Comparison of ENCODE assay signal across 10 mouse cellular contexts in the genomic region with DNA sequence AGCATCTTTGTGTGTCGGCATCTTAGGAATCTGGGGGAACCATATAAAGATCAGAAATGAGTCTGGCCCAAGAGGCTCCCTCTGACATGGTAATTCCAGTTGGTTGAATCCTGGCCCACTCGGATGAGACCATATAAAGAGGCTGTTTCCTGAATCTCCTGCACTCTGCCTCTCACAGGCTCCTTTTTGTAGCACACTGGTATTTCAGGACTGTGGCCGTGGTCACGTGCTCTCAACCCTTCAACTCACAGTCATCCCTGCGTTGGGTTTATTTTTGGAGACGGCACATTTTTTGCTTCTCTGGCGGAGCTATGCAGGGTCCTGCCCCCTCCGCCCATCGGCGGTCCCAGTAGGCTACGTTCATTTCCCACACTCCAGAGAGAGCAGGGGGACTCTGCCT. TPM values are rescaled to one million over a fixed set of nuclear protein-coding genes. Genes with fewer than 3 reads are reported as not detected.
DNase-seq lines count a peak whose midpoint lies in the region; ATAC-seq and TF ChIP-seq lines count a peak whose summit lies in the region.
"Had no signal": no experiment of that assay in that cellular context is flagged by ENCODE, and none has a peak within 500 bp of the region (broad histone marks: within the 10 kb centered on the region; RNA-seq: fewer than 3 reads in every experiment).

No protein-coding gene starts in this region.

- H3K27me3 ChIP-seq in forebrain, postnatal 0 days (ENCODE audit: insufficient read depth, low read length) = no peaks in the 10 kb centered on the region
- H3K27me3 ChIP-seq in forebrain, embryonic 12.5 days = peaks cover 17% of the 10 kb centered on the region
- H3K27me3 ChIP-seq in intestine, postnatal 0 days (replicated peaks; ENCODE audit: control insufficient read depth, insufficient read depth, low read length) = no peaks in the 10 kb centered on the region
- H3K27me3 ChIP-seq: embryonic facial prominence, embryonic 12.5 days; liver, embryonic 15.5 days had no signal

- no peak; the same call in 1 of the 2 replicates for ATAC-seq in forebrain, postnatal 0 days
- no peak for ATAC-seq in forebrain, embryonic 12.5 days (ENCODE audit: low FRiP score)
- peak; percentile 40 for ATAC-seq in intestine, postnatal 0 days

- H3K9me3 ChIP-seq in forebrain, postnatal 0 days (ENCODE audit: low read length) = no peaks in the 10 kb centered on the region
- no peaks in the 10 kb centered on the region for H3K9me3 ChIP-seq in forebrain, embryonic 12.5 days
- H3K9me3 ChIP-seq in intestine, postnatal 0 days (ENCODE audit: control insufficient read depth) = no peaks in the 10 kb centered on the region
- H3K9me3 ChIP-seq: embryonic facial prominence, embryonic 12.5 days; liver, embryonic 15.5 days had no signal

- intact Hi-C loops in left cerebral cortex, postnatal 14 days (cut with DNase I) = no loop called here

- H3K4me1 ChIP-seq in forebrain, postnatal 0 days (ENCODE audit: insufficient read depth) = peaks cover 11% of the 10 kb centered on the region; the same call in 1 of the 2 replicates
- peaks cover 23% of the 10 kb centered on the region for H3K4me1 ChIP-seq in forebrain, embryonic 12.5 days
- H3K4me1 ChIP-seq in intestine, postnatal 0 days (replicated peaks; ENCODE audit: control insufficient read depth, insufficient read depth, low read length) = 0 out of 2 replicates have a peak, but pooled peaks cover 2% of the 10 kb centered on the region

- no peak overlapping the region for H3K9ac ChIP-seq in forebrain, postnatal 0 days
- H3K9ac ChIP-seq in forebrain, embryonic 12.5 days = no peak overlapping the region
- no peak overlapping the region for H3K9ac ChIP-seq in intestine, postnatal 0 days (ENCODE audit: low read depth, low read length)
- H3K9ac ChIP-seq: embryonic facial prominence, embryonic 12.5 days; liver, embryonic 15.5 days had no signal

- DNase-seq in forebrain, postnatal 0 days = no peak
- peak; percentile 98 for DNase-seq in heart, adult 11 months
- peak; percentile 68 for DNase-seq in lung, postnatal 10 days
- DNase-seq in yolk sac, embryonic 10.5 days (ENCODE audit: low spot score) = no peak
- no peak for DNase-seq in layer of hippocampus, adult 18-20 months (ENCODE audit: low spot score in 2 of 2)
- DNase-seq in left cerebral cortex, postnatal 14 days (ENCODE audit: low spot score in 2 of 2) = no peak

- no peak overlapping the region for H3K4me3 ChIP-seq in forebrain, postnatal 0 days (ENCODE audit: low read depth, low read length)
- H3K4me3 ChIP-seq in forebrain, embryonic 12.5 days (replicated peaks) = no peak overlapping the region
- no peak overlapping the region for H3K4me3 ChIP-seq in intestine, postnatal 0 days (ENCODE audit: low read depth, low read length)
- H3K4me3 ChIP-seq: embryonic facial prominence, embryonic 12.5 days; liver, embryonic 15.5 days had no signal

- TF ChIP-seq CTCF in forebrain, postnatal 0 days (IDR thresholded peaks at IDR 0.05; ENCODE audit: low read depth) = no peak
- TF ChIP-seq CTCF in intestine, postnatal 0 days (IDR thresholded peaks at IDR 0.05; ENCODE audit: low read depth) = no peak

- H3K27ac ChIP-seq in forebrain, postnatal 0 days (ENCODE audit: low read depth, low read length) = no peak overlapping the region
- no peak overlapping the region for H3K27ac ChIP-seq in forebrain, embryonic 12.5 days
- 0 out of 2 replicates have a peak overlapping the region, but pooled peaks have one; percentile 41 for H3K27ac ChIP-seq in intestine, postnatal 0 days (ENCODE audit: low read depth, low read length)
- H3K27ac ChIP-seq: embryonic facial prominence, embryonic 12.5 days; liver, embryonic 15.5 days had no signal

- H3K4me2 ChIP-seq in forebrain, postnatal 0 days (ENCODE audit: low read depth) = peak overlapping the region; percentile 3; the same call in 1 of the 2 replicates
- H3K4me2 ChIP-seq in forebrain, embryonic 12.5 days = no peak overlapping the region
- H3K4me2 ChIP-seq in intestine, postnatal 0 days (replicated peaks; ENCODE audit: low read depth) = no peak overlapping the region
- H3K4me2 ChIP-seq: embryonic facial prominence, embryonic 12.5 days; liver, embryonic 15.5 days had no signal

- no peaks in the 10 kb centered on the region for H3K36me3 ChIP-seq in forebrain, postnatal 0 days (ENCODE audit: insufficient read depth)
- 0 out of 2 replicates have a peak, but pooled peaks cover 2% of the 10 kb centered on the region for H3K36me3 ChIP-seq in forebrain, embryonic 12.5 days (replicated peaks)
- H3K36me3 ChIP-seq in intestine, postnatal 0 days (ENCODE audit: control insufficient read depth, insufficient read depth) = no peaks in the 10 kb centered on the region
- H3K36me3 ChIP-seq: embryonic facial prominence, embryonic 12.5 days; liver, embryonic 15.5 days had no signal

- 76% methylated on average over 11 of the region's 11 CpGs for WGBS in forebrain, postnatal 0 days
- WGBS in forebrain, embryonic 12.5 days = 83% methylated on average over 11 of the region's 11 CpGs
- 69% methylated on average over 11 of the region's 11 CpGs for WGBS in intestine, postnatal 0 days

RNA-seq across cellular contexts. Expression of gene Ift43, which starts 22.0 kb away (rescaled TPM):
- total RNA-seq in forebrain, postnatal 0 days (2014; rRNA removed) = 12.9 and 19.5 TPM in 2 replicates
- polyA plus RNA-seq in forebrain, postnatal 0 days (2015; fragmentation: Nextera tagmentation; extraction: Ambion mirVana) = 33.9 and 35.3 TPM in 2 replicates
- 91.9 and 94.3 TPM in 2 replicates for polyA plus RNA-seq in forebrain, embryonic 12.5 days (2016; fragmentation: Nextera tagmentation; extraction: Ambion mirVana)
- polyA plus RNA-seq in intestine, postnatal 0 days (2015; fragmentation: Nextera tagmentation; extraction: Ambion mirVana) = 61.0 and 65.9 TPM in 2 replicates
- total RNA-seq in layer of hippocampus, adult 18-20 months (2021) = 10 to 100 TPM; 13.9 to 15.0 TPM
- total RNA-seq in left cerebral cortex, postnatal 14 days (2021) = 10 to 100 TPM; 10.9 to 12.4 TPM

RNA-seq across cellular contexts. Expression of gene Tgfb3, which starts 25.5 kb away (rescaled TPM):
- 6.5 and 7.3 TPM in 2 replicates for total RNA-seq in forebrain, postnatal 0 days (2014; rRNA removed)
- polyA plus RNA-seq in forebrain, postnatal 0 days (2015; fragmentation: Nextera tagmentation; extraction: Ambion mirVana) = 5.3 and 6.8 TPM in 2 replicates
- 8.5 and 9.7 TPM in 2 replicates for polyA plus RNA-seq in forebrain, embryonic 12.5 days (2016; fragmentation: Nextera tagmentation; extraction: Ambion mirVana)
- 8.5 and 9.2 TPM in 2 replicates for polyA plus RNA-seq in intestine, postnatal 0 days (2015; fragmentation: Nextera tagmentation; extraction: Ambion mirVana)
- total RNA-seq in layer of hippocampus, adult 18-20 months (2021) = 10 to 100 TPM; 18.8 to 19.4 TPM
- total RNA-seq in left cerebral cortex, postnatal 14 days (2021) = 10 to 100 TPM; 11.9 to 13.8 TPM

Comparison
In these comparisons a context has a peak if more than half of its experiments do, and no peak if none do; other contexts are left out.
1. DNase-seq: peak in heart, adult 11 months (single experiment) and lung, postnatal 10 days (single experiment); none in forebrain, postnatal 0 days (single experiment), yolk sac, embryonic 10.5 days (single experiment), layer of hippocampus, adult 18-20 months (0 of 2) and left cerebral cortex, postnatal 14 days (0 of 2).